Mouse (Mus musculus) adrenal gland, postnatal 14 days (tissue): ENCODE measurements around the gene Camkmt. TPM values are rescaled to one million over a fixed set of nuclear protein-coding genes. Genes with fewer than 3 reads are reported as not detected.

ENCODE experiments used
- DNase-seq: peaks from one replicate; pipeline ENCODE4 v3.0.0; 2021; ENCODE audit warnings: mixed read lengths
- total RNA-seq: library from RNA; stranded (reverse); gene quantifications from 2 replicates; pipeline ENCODE4 v1.2.3, GENCODE M21; 2021

The Camkmt gene
- total RNA-seq, 1 experiment from 2014 or later: 4.8 TPM

GRCm38 (mm10) chr17:85374100-85374833, 283.9 kb downstream of the Camkmt start:
- no peak for DNase-seq

- DNase-seq: no peak
Observed at GRCm38 (mm10) chr17:85374834-85375176, 284.5 kb downstream of the Camkmt start.

- DNase-seq: no peak
Observed at GRCm38 (mm10) chr17:85375523-85375922, 285.2 kb downstream of the Camkmt start.

- DNase-seq: no peak
Observed at GRCm38 (mm10) chr17:85377496-85377895, 287.1 kb downstream of the Camkmt start.

GRCm38 (mm10) chr17:85379101-85379500, 288.7 kb downstream of the Camkmt start:
- no peak for DNase-seq

GRCm38 (mm10) chr17:85381578-85382223, 291.3 kb downstream of the Camkmt start:
- no peak for DNase-seq

GRCm38 (mm10) chr17:85382344-85382743, 292.0 kb downstream of the Camkmt start:
- no peak for DNase-seq

- DNase-seq: no peak
Observed at GRCm38 (mm10) chr17:85382906-85383305, 292.6 kb downstream of the Camkmt start.

- no peak for DNase-seq
Observed at GRCm38 (mm10) chr17:85393091-85393890, 302.9 kb downstream of the Camkmt start.

GRCm38 (mm10) chr17:85393891-85394321, 303.6 kb downstream of the Camkmt start:
- DNase-seq: no peak

GRCm38 (mm10) chr17:85395502-85395901, 305.1 kb downstream of the Camkmt start:
- no peak for DNase-seq

- no peak for DNase-seq
Observed at GRCm38 (mm10) chr17:85400751-85401150, 310.4 kb downstream of the Camkmt start.

- no peak for DNase-seq
Observed at GRCm38 (mm10) chr17:85405161-85405560, 314.8 kb downstream of the Camkmt start.

- no peak for DNase-seq
Observed at GRCm38 (mm10) chr17:85406195-85406594, 315.8 kb downstream of the Camkmt start.

GRCm38 (mm10) chr17:85428831-85429230, 338.5 kb downstream of the Camkmt start:
- no peak for DNase-seq

GRCm38 (mm10) chr17:85432923-85433322, 342.6 kb downstream of the Camkmt start:
- DNase-seq: no peak

GRCm38 (mm10) chr17:85443036-85443435, 352.7 kb downstream of the Camkmt start:
- no peak for DNase-seq

GRCm38 (mm10) chr17:85454419-85454983, 364.1 kb downstream of the Camkmt start:
- DNase-seq: no peak

GRCm38 (mm10) chr17:85455063-85455462, 364.7 kb downstream of the Camkmt start:
- DNase-seq: no peak

GRCm38 (mm10) chr17:85458075-85458474, 367.7 kb downstream of the Camkmt start:
- no peak for DNase-seq

- DNase-seq: no peak
Observed at GRCm38 (mm10) chr17:85458589-85458988, 368.2 kb downstream of the Camkmt start.

GRCm38 (mm10) chr17:85461577-85461976, 371.2 kb downstream of the Camkmt start:
- DNase-seq: no peak
